Mouse (Mus musculus): ENCODE results near the gene Zc3h13. TPM values are rescaled to one million over a fixed set of nuclear protein-coding genes. Genes with fewer than 3 reads are reported as not detected.

The Zc3h13 gene
- polyA plus RNA-seq (2015; fragmentation: Nextera tagmentation; extraction: Ambion mirVana) = 14.6 and 15.5 TPM in 2 replicates

- Histone ChIP-seq H3K27me3 (no peaks in the 10 kb centered on the region), H3K4me2 (peak within 1 kb of the TSS; percentile 77), H3K36me3 (no peaks in the 10 kb centered on the region), H3K9me3 (replicated peaks) (no peaks in the 10 kb centered on the region), H3K4me3 (replicated peaks) (peak within 1 kb of the TSS; percentile 98), H3K27ac (peak within 1 kb of the TSS; percentile 89), H3K4me1 (replicated peaks) (peaks cover 26% of the 10 kb centered on the region), H3K9ac (peak within 1 kb of the TSS; percentile 87)
- peak; percentile 92 for DNase-seq
- ATAC-seq (ENCODE audit: low read depth) = peak; percentile 98
- 1% methylated on average over 61 of the region's 61 CpGs for WGBS (ENCODE audit: insufficient replicate concordance)
These were observed at the start of gene Zc3h13 for GRCm38 (mm10) chr14:75284193-75284915. TSS of gene Zc3h13 (plus strand) at chr14:75284373.

DNA sequence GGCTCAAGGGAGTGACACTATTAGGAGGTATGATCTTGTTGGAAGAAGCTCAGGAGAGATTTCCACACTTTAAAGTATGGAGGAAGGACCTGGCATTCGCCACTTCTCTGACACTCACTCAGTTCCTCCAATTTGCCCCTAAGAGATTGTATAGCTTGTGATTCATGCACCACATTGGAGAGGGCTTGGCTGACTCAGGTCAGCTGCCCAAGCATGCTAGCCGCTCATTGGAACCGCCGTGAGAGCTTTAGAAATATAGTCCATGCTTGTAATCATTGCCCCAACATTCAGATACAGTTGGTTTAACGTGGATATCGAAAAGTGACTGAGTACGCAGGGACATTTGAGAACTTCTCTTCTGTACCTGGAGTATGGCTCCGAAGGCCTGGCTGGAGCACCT lies 48.6 kb upstream of the Zc3h13 start:
- WGBS (ENCODE audit: insufficient replicate concordance) = 84% methylated on average over 8 of the region's 8 CpGs
- no peak overlapping the region for H3K27ac ChIP-seq
- no peak overlapping the region for H3K9ac ChIP-seq
- H3K9me3 ChIP-seq (replicated peaks) = no peaks in the 10 kb centered on the region
- H3K36me3 ChIP-seq = no peaks in the 10 kb centered on the region
- ATAC-seq (ENCODE audit: low read depth) (no peak), DNase-seq (no peak)
- peaks cover 15% of the 10 kb centered on the region for H3K4me1 ChIP-seq (replicated peaks)
- no peak overlapping the region for H3K4me3 ChIP-seq (replicated peaks)
- H3K4me2 ChIP-seq = no peak overlapping the region
- no peaks in the 10 kb centered on the region for H3K27me3 ChIP-seq

- ATAC-seq (ENCODE audit: low read depth) = no peak
- no peak for DNase-seq
- no peaks in the 10 kb centered on the region for H3K9me3 ChIP-seq (replicated peaks)
- H3K4me3 ChIP-seq (replicated peaks) = no peak overlapping the region
- H3K36me3 ChIP-seq = no peaks in the 10 kb centered on the region
- no peaks in the 10 kb centered on the region for H3K27me3 ChIP-seq
- peaks cover 15% of the 10 kb centered on the region for H3K4me1 ChIP-seq (replicated peaks)
- 59% methylated on average over 9 of the region's 9 CpGs for WGBS (ENCODE audit: insufficient replicate concordance)
- H3K4me2 ChIP-seq = no peak overlapping the region
- no peak overlapping the region for H3K27ac ChIP-seq
- no peak overlapping the region for H3K9ac ChIP-seq
These were observed 48.1 kb upstream of the Zc3h13 start for GRCm38 (mm10) chr14:75235955-75236635.

GRCm38 (mm10) chr14:75236636-75237003 lies 47.6 kb upstream of the Zc3h13 start:
- no peak for DNase-seq
- WGBS (ENCODE audit: insufficient replicate concordance) = 69% methylated on average over 4 of the region's 4 CpGs
- no peak for ATAC-seq (ENCODE audit: low read depth)
- H3K36me3 ChIP-seq = no peaks in the 10 kb centered on the region
- no peak overlapping the region for H3K4me2 ChIP-seq
- no peak overlapping the region for H3K27ac ChIP-seq
- H3K4me3 ChIP-seq (replicated peaks) = no peak overlapping the region
- H3K4me1 ChIP-seq (replicated peaks) = peaks cover 15% of the 10 kb centered on the region
- H3K9ac ChIP-seq = no peak overlapping the region
- H3K9me3 ChIP-seq (replicated peaks) = no peaks in the 10 kb centered on the region
- no peaks in the 10 kb centered on the region for H3K27me3 ChIP-seq

- WGBS (ENCODE audit: insufficient replicate concordance) = 76% methylated on average over 8 of the region's 8 CpGs
- no peaks in the 10 kb centered on the region for H3K36me3 ChIP-seq
- no peaks in the 10 kb centered on the region for H3K27me3 ChIP-seq
- ATAC-seq (ENCODE audit: low read depth) = no peak
- no peak overlapping the region for H3K4me3 ChIP-seq (replicated peaks)
- H3K27ac ChIP-seq = no peak overlapping the region
- no peaks in the 10 kb centered on the region for H3K9me3 ChIP-seq (replicated peaks)
- DNase-seq = no peak
- H3K4me1 ChIP-seq (replicated peaks) = peaks cover 15% of the 10 kb centered on the region
- H3K9ac ChIP-seq = no peak overlapping the region
- H3K4me2 ChIP-seq = no peak overlapping the region
These were observed 47.1 kb upstream of the Zc3h13 start for GRCm38 (mm10) chr14:75237096-75237495.

DNA sequence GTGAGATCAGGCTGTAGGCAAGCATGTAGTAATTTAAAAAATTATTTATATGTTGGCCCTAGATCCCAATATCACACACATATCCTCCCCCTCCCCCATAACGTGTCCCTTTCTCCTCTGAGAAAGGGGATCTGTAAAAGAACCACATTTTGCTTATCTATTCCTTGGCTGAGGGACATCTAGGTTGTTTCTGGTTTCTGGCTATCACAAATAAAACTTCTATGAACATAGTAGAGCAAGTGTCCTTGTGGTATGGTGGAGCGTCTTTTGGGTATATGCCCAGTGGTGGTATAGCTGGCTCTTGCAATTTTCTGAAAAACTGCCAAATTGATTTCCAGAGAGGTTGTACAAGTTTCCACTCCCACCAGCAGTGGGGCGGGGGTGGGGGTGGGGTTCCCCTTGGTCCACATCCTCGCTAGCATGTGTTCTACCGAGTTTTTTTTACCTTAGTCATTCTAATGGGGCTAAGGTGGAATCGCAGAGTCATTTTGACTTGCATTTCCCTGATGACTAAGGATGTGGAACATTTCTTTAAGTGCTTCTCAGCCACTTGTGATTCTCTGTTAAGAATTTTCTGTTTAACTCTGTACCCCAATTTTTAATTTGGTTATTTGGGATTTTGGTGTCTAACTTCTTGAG lies 46.0 kb upstream of the Zc3h13 start:
- no peak overlapping the region for H3K4me2 ChIP-seq
- peaks cover 15% of the 10 kb centered on the region for H3K4me1 ChIP-seq (replicated peaks)
- H3K36me3 ChIP-seq = no peaks in the 10 kb centered on the region
- no peak overlapping the region for H3K9ac ChIP-seq
- H3K27me3 ChIP-seq = no peaks in the 10 kb centered on the region
- ATAC-seq (ENCODE audit: low read depth) (peak; percentile 77), DNase-seq (no peak)
- H3K4me3 ChIP-seq (replicated peaks) = no peak overlapping the region
- peak overlapping the region; percentile 35 for H3K27ac ChIP-seq
- WGBS (ENCODE audit: insufficient replicate concordance) = 25% methylated on average over 6 of the region's 6 CpGs
- no peaks in the 10 kb centered on the region for H3K9me3 ChIP-seq (replicated peaks)

DNA sequence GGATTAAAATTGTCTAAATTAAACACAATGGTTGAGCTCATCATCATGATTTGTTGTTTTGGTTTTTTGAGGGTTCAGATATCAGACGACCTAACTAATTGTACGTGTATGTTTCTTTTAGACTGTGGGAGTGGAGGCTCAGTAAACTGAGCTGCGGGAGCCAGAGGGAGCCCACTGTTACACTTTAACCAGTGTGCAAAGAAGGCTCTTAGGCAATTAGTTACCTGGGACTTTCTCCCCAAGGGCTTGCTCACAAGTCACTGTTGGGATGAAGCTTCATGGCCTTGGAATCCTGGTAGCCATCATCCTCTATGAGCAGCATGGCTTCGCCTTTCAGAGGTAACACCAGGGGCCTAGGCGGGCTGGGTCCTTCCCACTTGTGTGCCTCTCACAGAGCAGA lies 42.1 kb upstream of the Zc3h13 start, which contains the start of gene Cpb2:
Gene Cpb2, plus strand, starts transcription at position 201 of the 400 bp plus-strand sequence.
- H3K4me3 ChIP-seq (replicated peaks) = peak within 1 kb of the TSS; percentile 25
- no peaks in the 10 kb centered on the region for H3K9me3 ChIP-seq (replicated peaks)
- H3K9ac ChIP-seq = 0 out of 2 replicates have a peak within 1 kb of the TSS, but pooled peaks have one; percentile 6
- H3K4me2 ChIP-seq = peak within 1 kb of the TSS; percentile 32; the same call in 1 of the 2 replicates
- H3K4me1 ChIP-seq (replicated peaks) = peaks cover 19% of the 10 kb centered on the region
- no peaks in the 10 kb centered on the region for H3K36me3 ChIP-seq
- peak within 1 kb of the TSS; percentile 54; the same call in 1 of the 2 replicates for H3K27ac ChIP-seq
- H3K27me3 ChIP-seq = no peaks in the 10 kb centered on the region
- peak; percentile 52 for ATAC-seq (ENCODE audit: low read depth)
- no peak for DNase-seq
- 70% methylated on average over 5 of the region's 5 CpGs for WGBS (ENCODE audit: insufficient replicate concordance)

- WGBS (ENCODE audit: insufficient replicate concordance) = 57% methylated on average over 11 of the region's 11 CpGs
- Histone ChIP-seq H3K9ac (no peak overlapping the region), H3K27me3 (no peaks in the 10 kb centered on the region), H3K9me3 (replicated peaks) (no peaks in the 10 kb centered on the region), H3K4me1 (replicated peaks) (peaks cover 4% of the 10 kb centered on the region; the same call in 1 of the 2 replicates), H3K4me3 (replicated peaks) (no peak overlapping the region), H3K4me2 (no peak overlapping the region), H3K36me3 (no peaks in the 10 kb centered on the region), H3K27ac (no peak overlapping the region)
- DNase-seq = no peak
- ATAC-seq (ENCODE audit: low read depth) = no peak
These were observed 37.9 kb upstream of the Zc3h13 start for GRCm38 (mm10) chr14:75246024-75247000.

GRCm38 (mm10) chr14:75250432-75250831 lies 33.7 kb upstream of the Zc3h13 start:
- no peak for DNase-seq
- H3K9me3 ChIP-seq (replicated peaks) = no peaks in the 10 kb centered on the region
- 64% methylated on average over 3 of the region's 3 CpGs for WGBS (ENCODE audit: insufficient replicate concordance)
- H3K27ac ChIP-seq = no peak overlapping the region
- no peak overlapping the region for H3K4me3 ChIP-seq (replicated peaks)
- H3K36me3 ChIP-seq = no peaks in the 10 kb centered on the region
- H3K27me3 ChIP-seq = no peaks in the 10 kb centered on the region
- ATAC-seq (ENCODE audit: low read depth) = no peak
- H3K4me1 ChIP-seq (replicated peaks) = no peaks in the 10 kb centered on the region; the same call in 1 of the 2 replicates
- H3K4me2 ChIP-seq = no peak overlapping the region
- H3K9ac ChIP-seq = no peak overlapping the region

DNA sequence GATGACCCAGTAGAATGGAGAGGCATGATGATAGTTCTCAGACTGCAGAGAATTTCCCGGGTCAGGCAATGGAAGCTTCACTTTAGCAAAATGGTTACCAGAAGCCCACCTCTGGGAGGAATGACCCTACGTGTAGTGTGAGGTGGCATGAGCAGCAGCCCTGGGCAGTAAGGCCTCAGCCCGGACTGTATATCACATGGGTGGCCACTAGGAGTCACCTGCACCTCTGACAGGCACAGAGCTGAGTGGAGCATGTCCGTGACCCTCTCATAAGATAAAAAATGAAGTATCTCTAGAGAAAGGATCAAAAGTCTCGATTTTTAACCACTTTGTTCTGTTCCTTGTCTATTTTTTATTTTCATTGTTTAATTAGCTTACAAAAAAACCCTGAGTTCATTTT lies 27.7 kb upstream of the Zc3h13 start:
- ATAC-seq (ENCODE audit: low read depth) = peak; percentile 51; the same call in 1 of the 2 replicates
- no peak overlapping the region for H3K9ac ChIP-seq
- H3K4me2 ChIP-seq = no peak overlapping the region
- no peaks in the 10 kb centered on the region for H3K9me3 ChIP-seq (replicated peaks)
- DNase-seq = no peak
- H3K4me1 ChIP-seq (replicated peaks) = no peaks in the 10 kb centered on the region
- WGBS (ENCODE audit: insufficient replicate concordance) = 39% methylated on average over 5 of the region's 5 CpGs
- no peak overlapping the region for H3K27ac ChIP-seq
- no peaks in the 10 kb centered on the region for H3K27me3 ChIP-seq
- no peak overlapping the region for H3K4me3 ChIP-seq (replicated peaks)
- H3K36me3 ChIP-seq = no peaks in the 10 kb centered on the region; the same call in 1 of the 2 replicates
